7 mouse cellular contexts compared by ENCODE assay signal in the genomic region with DNA sequence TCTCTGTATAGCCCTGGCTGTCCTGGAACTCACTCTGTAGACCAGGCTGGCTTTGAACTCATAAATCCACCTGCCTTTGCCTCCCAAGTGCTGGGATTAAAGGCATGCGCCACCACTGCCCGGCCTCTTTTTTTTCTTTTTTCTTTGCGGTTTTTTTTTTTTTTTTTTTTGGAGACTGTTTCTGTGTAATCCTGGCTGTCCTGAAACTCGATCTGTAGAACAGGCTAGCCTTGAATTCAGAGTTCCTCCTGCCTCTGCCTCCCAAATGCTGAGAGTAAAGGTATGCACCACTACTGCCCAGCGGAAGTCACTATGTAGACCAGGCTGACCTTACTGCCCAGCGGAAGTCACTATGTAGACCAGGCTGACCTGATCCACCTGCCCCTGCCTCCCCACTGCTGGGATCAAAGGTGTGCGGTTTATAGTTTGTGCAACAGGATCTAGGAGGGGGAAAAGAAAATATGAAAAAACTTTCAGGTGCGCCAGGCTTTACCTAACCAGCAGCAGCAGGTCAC. TPM values are rescaled to one million over a fixed set of nuclear protein-coding genes. Genes with fewer than 3 reads are reported as not detected.
A peak's percentile ranks its signal among the peaks of the same experiment; 100 is the strongest.
DNase-seq lines count a peak whose midpoint lies in the region; ATAC-seq and TF ChIP-seq lines count a peak whose summit lies in the region.

No protein-coding gene starts in this region.

- WGBS in lung, postnatal 0 days: 45% methylated on average over 8 of the region's 8 CpGs
- WGBS in forebrain, embryonic 13.5 days: 48% methylated on average over 8 of the region's 8 CpGs
- 51% methylated on average over 8 of the region's 8 CpGs for WGBS in limb, embryonic 14.5 days
- 44% methylated on average over 8 of the region's 8 CpGs for WGBS in stomach, embryonic 14.5 days

- H3K4me3 ChIP-seq in lung, postnatal 0 days (ENCODE audit: low read depth, low read length): peak overlapping the region; percentile 50; the same call in 1 of the 2 replicates
- peak overlapping the region; percentile 92 for H3K4me3 ChIP-seq in forebrain, embryonic 13.5 days
- H3K4me3 ChIP-seq in limb, embryonic 14.5 days (replicated peaks; ENCODE audit: low read length): peak overlapping the region; percentile 81
- H3K4me3 ChIP-seq in stomach, embryonic 14.5 days (ENCODE audit: low read depth, low read length): peak overlapping the region; percentile 90

- ATAC-seq in lung, postnatal 0 days: no peak; the same call in 1 of the 2 replicates
- ATAC-seq in forebrain, embryonic 13.5 days: peak; percentile 57
- ATAC-seq in limb, embryonic 14.5 days (ENCODE audit: low FRiP score, low read depth): no peak; the same call in 1 of the 2 replicates
- peak; percentile 3; the same call in 1 of the 2 replicates for ATAC-seq in stomach, embryonic 14.5 days (ENCODE audit: insufficient number of reproducible peaks, insufficient read depth, low FRiP score, low read depth)

- H3K36me3 ChIP-seq in lung, postnatal 0 days (ENCODE audit: insufficient read depth, low read length): peaks cover 14% of the 10 kb centered on the region
- peaks cover 26% of the 10 kb centered on the region for H3K36me3 ChIP-seq in forebrain, embryonic 13.5 days (ENCODE audit: poor library complexity, severe bottlenecking)
- peaks cover 21% of the 10 kb centered on the region for H3K36me3 ChIP-seq in limb, embryonic 14.5 days (ENCODE audit: control insufficient read depth, insufficient read depth, low read length)
- H3K36me3 ChIP-seq in stomach, embryonic 14.5 days (ENCODE audit: control insufficient read depth, insufficient read depth, low read length): peaks cover 21% of the 10 kb centered on the region; the same call in 1 of the 2 replicates

- intact Hi-C loops in left cerebral cortex, postnatal 14 days (cut with DNase I): no loop called here

- H3K9me3 ChIP-seq in lung, postnatal 0 days (ENCODE audit: low read length): no peaks in the 10 kb centered on the region
- H3K9me3 ChIP-seq in forebrain, embryonic 13.5 days (replicated peaks): no peaks in the 10 kb centered on the region
- no peaks in the 10 kb centered on the region for H3K9me3 ChIP-seq in limb, embryonic 14.5 days (ENCODE audit: control insufficient read depth, low read length)
- no peaks in the 10 kb centered on the region for H3K9me3 ChIP-seq in stomach, embryonic 14.5 days (ENCODE audit: control insufficient read depth, low read depth, low read length)

- TF ChIP-seq CTCF in lung, postnatal 0 days (IDR thresholded peaks at IDR 0.05): no peak

- peak overlapping the region; percentile 74 for H3K4me2 ChIP-seq in lung, postnatal 0 days (replicated peaks; ENCODE audit: low read depth, low read length)
- H3K4me2 ChIP-seq in forebrain, embryonic 13.5 days: peak overlapping the region; percentile 86
- peak overlapping the region; percentile 44 for H3K4me2 ChIP-seq in limb, embryonic 14.5 days (replicated peaks; ENCODE audit: low read depth, low read length, severe bottlenecking)
- peak overlapping the region; percentile 78 for H3K4me2 ChIP-seq in stomach, embryonic 14.5 days (replicated peaks; ENCODE audit: low read depth, low read length)

- no peak overlapping the region for H3K27ac ChIP-seq in lung, postnatal 0 days (ENCODE audit: low read length)
- no peak overlapping the region for H3K27ac ChIP-seq in forebrain, embryonic 13.5 days
- no peak overlapping the region for H3K27ac ChIP-seq in limb, embryonic 14.5 days (replicated peaks; ENCODE audit: low read depth, low read length)
- no peak overlapping the region for H3K27ac ChIP-seq in stomach, embryonic 14.5 days (ENCODE audit: low read length)

- no peak overlapping the region for H3K9ac ChIP-seq in lung, postnatal 0 days (replicated peaks; ENCODE audit: low read depth)
- no peak overlapping the region for H3K9ac ChIP-seq in forebrain, embryonic 13.5 days
- no peak overlapping the region for H3K9ac ChIP-seq in limb, embryonic 14.5 days (ENCODE audit: low read depth, low read length, severe bottlenecking)
- no peak overlapping the region for H3K9ac ChIP-seq in stomach, embryonic 14.5 days (replicated peaks; ENCODE audit: low read depth, low read length)

- no peak for DNase-seq in lung, postnatal 0 days (ENCODE audit: low spot score)
- no peak for DNase-seq in lung, postnatal 25 days (ENCODE audit: low spot score)
- DNase-seq in limb, embryonic 14.5 days (ENCODE audit: low spot score): no peak
- DNase-seq in cerebellum, postnatal 36 days: no peak
- no peak for DNase-seq in left cerebral cortex, postnatal 14 days (ENCODE audit: low spot score in 2 of 2)

- TF ChIP-seq EP300 in lung, postnatal 0 days (IDR thresholded peaks at IDR 0.05): no peak

- peaks cover 16% of the 10 kb centered on the region for H3K4me1 ChIP-seq in lung, postnatal 0 days (ENCODE audit: insufficient read depth, low read depth, low read length)
- peaks cover 23% of the 10 kb centered on the region for H3K4me1 ChIP-seq in forebrain, embryonic 13.5 days
- peaks cover 9% of the 10 kb centered on the region for H3K4me1 ChIP-seq in limb, embryonic 14.5 days (ENCODE audit: control insufficient read depth, insufficient read depth, low read length)
- peaks cover 22% of the 10 kb centered on the region; the same call in 1 of the 2 replicates for H3K4me1 ChIP-seq in stomach, embryonic 14.5 days (ENCODE audit: control insufficient read depth, insufficient read depth, low read length)

- TF ChIP-seq POLR2A in limb, embryonic 14.5 days (IDR thresholded peaks at IDR 0.05; ENCODE audit: borderline replicate concordance, extremely low read depth, insufficient read depth, insufficient read length): no peak

- no peaks in the 10 kb centered on the region for H3K27me3 ChIP-seq in lung, postnatal 0 days (replicated peaks; ENCODE audit: insufficient read depth, low read length)
- H3K27me3 ChIP-seq in forebrain, embryonic 13.5 days: 0 out of 2 replicates have a peak, but pooled peaks cover 5% of the 10 kb centered on the region
- no peaks in the 10 kb centered on the region for H3K27me3 ChIP-seq in limb, embryonic 14.5 days (ENCODE audit: control insufficient read depth, insufficient read depth, low read length)
- no peaks in the 10 kb centered on the region for H3K27me3 ChIP-seq in stomach, embryonic 14.5 days (ENCODE audit: control insufficient read depth, insufficient read depth, low read length)

RNA-seq across cellular contexts. Expression of gene Nhp2, which starts 0.6 kb away (rescaled TPM):
- 60.1 and 67.2 TPM in 2 replicates for polyA plus RNA-seq in lung, postnatal 0 days (2015; fragmentation: Nextera tagmentation; extraction: Ambion mirVana)
- polyA plus RNA-seq in forebrain, embryonic 13.5 days (2015; fragmentation: Nextera tagmentation; extraction: Ambion mirVana): 123 and 141 TPM in 2 replicates
- 77.9 and 89.0 TPM in 2 replicates for polyA plus RNA-seq in limb, embryonic 14.5 days (2012; rRNA removed)
- polyA plus RNA-seq in limb, embryonic 14.5 days (2014; fragmentation: Nextera tagmentation; extraction: Ambion mirVana): 165 and 176 TPM in 2 replicates
- polyA plus RNA-seq in stomach, embryonic 14.5 days (2014; fragmentation: Nextera tagmentation; extraction: Ambion mirVana): 159 and 174 TPM in 2 replicates
- total RNA-seq in left cerebral cortex, postnatal 14 days (2021): 10 to 100 TPM; 46.5 to 49.4 TPM

RNA-seq across cellular contexts. Expression of gene Hnrnpab, which starts 12.3 kb away (rescaled TPM):
- 152 and 167 TPM in 2 replicates for polyA plus RNA-seq in lung, postnatal 0 days (2015; fragmentation: Nextera tagmentation; extraction: Ambion mirVana)
- 585 and 646 TPM in 2 replicates for polyA plus RNA-seq in forebrain, embryonic 13.5 days (2015; fragmentation: Nextera tagmentation; extraction: Ambion mirVana)
- 465 and 516 TPM in 2 replicates for polyA plus RNA-seq in limb, embryonic 14.5 days (2012; rRNA removed)
- 480 and 522 TPM in 2 replicates for polyA plus RNA-seq in limb, embryonic 14.5 days (2014; fragmentation: Nextera tagmentation; extraction: Ambion mirVana)
- 474 and 532 TPM in 2 replicates for polyA plus RNA-seq in stomach, embryonic 14.5 days (2014; fragmentation: Nextera tagmentation; extraction: Ambion mirVana)
- total RNA-seq in left cerebral cortex, postnatal 14 days (2021): 100 to 1,000 TPM; 131 to 144 TPM

RNA-seq across cellular contexts. Expression of gene Rmnd5b, which starts 16.7 kb away (rescaled TPM):
- polyA plus RNA-seq in lung, postnatal 0 days (2015; fragmentation: Nextera tagmentation; extraction: Ambion mirVana): 43.2 and 46.4 TPM in 2 replicates
- polyA plus RNA-seq in forebrain, embryonic 13.5 days (2015; fragmentation: Nextera tagmentation; extraction: Ambion mirVana): 53.8 and 61.2 TPM in 2 replicates
- polyA plus RNA-seq in limb, embryonic 14.5 days (2012; rRNA removed): 49.3 and 57.9 TPM in 2 replicates
- polyA plus RNA-seq in limb, embryonic 14.5 days (2014; fragmentation: Nextera tagmentation; extraction: Ambion mirVana): 57.4 and 59.7 TPM in 2 replicates
- 42.6 and 47.8 TPM in 2 replicates for polyA plus RNA-seq in stomach, embryonic 14.5 days (2014; fragmentation: Nextera tagmentation; extraction: Ambion mirVana)
- 10 to 100 TPM; 52.3 to 54.6 TPM for total RNA-seq in left cerebral cortex, postnatal 14 days (2021)

RNA-seq across cellular contexts. Expression of gene N4bp3, which starts 31.7 kb away (rescaled TPM):
- 43.9 and 44.7 TPM in 2 replicates for polyA plus RNA-seq in lung, postnatal 0 days (2015; fragmentation: Nextera tagmentation; extraction: Ambion mirVana)
- 7.7 and 8.4 TPM in 2 replicates for polyA plus RNA-seq in forebrain, embryonic 13.5 days (2015; fragmentation: Nextera tagmentation; extraction: Ambion mirVana)
- 22.9 and 27.2 TPM in 2 replicates for polyA plus RNA-seq in limb, embryonic 14.5 days (2012; rRNA removed)
- polyA plus RNA-seq in limb, embryonic 14.5 days (2014; fragmentation: Nextera tagmentation; extraction: Ambion mirVana): 28.4 and 33.1 TPM in 2 replicates
- polyA plus RNA-seq in stomach, embryonic 14.5 days (2014; fragmentation: Nextera tagmentation; extraction: Ambion mirVana): 12.7 and 13.4 TPM in 2 replicates
- total RNA-seq in left cerebral cortex, postnatal 14 days (2021): 10 to 100 TPM in 1 of 2 experiments, 1 to 10 TPM in 1; 9.1 to 11.0 TPM

RNA-seq across cellular contexts. Expression of gene D930048N14Rik, which starts 31.8 kb away (rescaled TPM):
- polyA plus RNA-seq in lung, postnatal 0 days (2015; fragmentation: Nextera tagmentation; extraction: Ambion mirVana): 2.5 and 3.1 TPM in 2 replicates
- polyA plus RNA-seq in forebrain, embryonic 13.5 days (2015; fragmentation: Nextera tagmentation; extraction: Ambion mirVana): 0.44 and 0.54 TPM in 2 replicates
- polyA plus RNA-seq in limb, embryonic 14.5 days (2012; rRNA removed): 13.0 and 15.0 TPM in 2 replicates
- 4.2 and 4.5 TPM in 2 replicates for polyA plus RNA-seq in limb, embryonic 14.5 days (2014; fragmentation: Nextera tagmentation; extraction: Ambion mirVana)
- 5.2 and 6.3 TPM in 2 replicates for polyA plus RNA-seq in stomach, embryonic 14.5 days (2014; fragmentation: Nextera tagmentation; extraction: Ambion mirVana)
- 1 to 10 TPM in 1 of 2 experiments, under 1 TPM in 1; 0.91 to 1.1 TPM for total RNA-seq in left cerebral cortex, postnatal 14 days (2021)

Comparison
In these comparisons a context has a peak if more than half of its experiments do, and no peak if none do; other contexts are left out.
1. ATAC-seq: peak in forebrain, embryonic 13.5 days (single experiment) and stomach, embryonic 14.5 days (single experiment); none in lung, postnatal 0 days (single experiment) and limb, embryonic 14.5 days (single experiment).
2. Peak in every context shown above with its lines, with median percentiles within 50 percentile points of each other: H3K4me2 ChIP-seq and H3K4me3 ChIP-seq.